Mouse (Mus musculus) E14TG2a.4 (cell line): ENCODE measurements around the gene Tex52.

Experiments used
- CTCF ChIP-seq: conservative IDR thresholded peaks from 2 replicates; pipeline ENCODE4 v1.5.1; 2014; ENCODE audit warnings: low read length
- POU5F1 ChIP-seq: IDR thresholded peaks from 2 replicates; pipeline ENCODE4 v1.6.1; 2014; ENCODE audit warnings: low read length, borderline replicate concordance

DNA sequence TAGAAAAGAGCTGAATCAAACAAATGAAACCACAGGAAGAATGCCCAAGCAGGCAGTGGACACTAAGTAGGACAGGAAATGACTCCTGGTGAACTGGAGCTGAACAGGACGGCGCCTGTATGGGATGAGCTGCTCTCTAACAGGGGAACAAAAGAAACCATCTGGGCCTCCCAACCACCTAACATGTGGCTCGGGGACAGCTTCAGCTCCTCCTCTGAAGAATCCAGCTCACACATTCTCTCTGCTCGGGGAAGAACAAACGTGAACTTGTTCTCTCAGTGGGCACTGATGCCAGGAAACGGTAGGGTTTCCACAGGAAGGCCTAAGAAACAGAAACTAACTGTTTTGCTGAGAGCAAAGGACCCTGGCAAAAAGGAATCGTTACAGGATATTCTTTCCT, 25.5 kb upstream of the Tex52 start:
- TF ChIP-seq CTCF (no peak), POU5F1 (no peak)
